Mouse (Mus musculus): ENCODE measurements around the gene Specc1.
A peak's percentile ranks its signal among the peaks of the same experiment; 100 is the strongest.

Gene Specc1

GRCm38 (mm10) chr11:61970901-61971300 is 14.3 kb downstream of the Specc1 start:
- no peak for DNase-seq

DNA sequence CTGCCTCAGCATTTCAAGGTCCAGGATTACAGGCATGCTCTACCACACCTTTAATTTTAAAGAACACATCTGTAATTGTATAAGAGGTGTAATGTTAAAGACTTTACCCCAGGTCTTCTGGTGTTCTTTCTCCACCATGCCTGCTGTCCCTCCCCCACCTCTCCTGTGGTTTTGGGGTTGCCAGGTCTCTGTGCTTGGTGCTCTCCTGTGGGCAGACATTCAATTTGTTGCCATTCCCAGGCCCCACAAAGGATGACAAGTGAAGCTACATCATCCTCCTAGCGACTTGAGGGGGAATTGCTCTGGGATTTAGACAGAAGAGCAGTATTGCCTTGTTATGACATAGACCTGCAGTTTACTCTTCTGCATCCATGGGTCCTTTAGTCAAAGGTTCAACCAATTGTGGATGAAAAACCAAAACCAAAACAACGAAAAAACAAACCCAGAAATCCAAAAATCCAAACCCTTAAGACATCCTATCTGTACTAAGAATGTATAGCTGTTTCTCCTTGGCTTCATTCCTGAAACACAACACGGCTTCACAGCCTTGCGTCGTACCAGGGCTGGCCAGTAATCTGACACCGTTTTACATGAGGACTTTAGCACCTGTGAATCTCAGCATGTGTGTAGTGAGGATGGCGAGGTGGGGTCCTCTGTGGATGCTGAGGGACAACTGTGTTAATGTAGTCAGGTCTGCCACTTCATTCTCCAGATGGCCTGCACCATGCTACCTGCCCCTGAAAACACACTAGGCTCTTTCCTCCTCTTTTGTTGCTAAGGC is 15.1 kb downstream of the Specc1 start:
- DNase-seq, result no peak

DNA sequence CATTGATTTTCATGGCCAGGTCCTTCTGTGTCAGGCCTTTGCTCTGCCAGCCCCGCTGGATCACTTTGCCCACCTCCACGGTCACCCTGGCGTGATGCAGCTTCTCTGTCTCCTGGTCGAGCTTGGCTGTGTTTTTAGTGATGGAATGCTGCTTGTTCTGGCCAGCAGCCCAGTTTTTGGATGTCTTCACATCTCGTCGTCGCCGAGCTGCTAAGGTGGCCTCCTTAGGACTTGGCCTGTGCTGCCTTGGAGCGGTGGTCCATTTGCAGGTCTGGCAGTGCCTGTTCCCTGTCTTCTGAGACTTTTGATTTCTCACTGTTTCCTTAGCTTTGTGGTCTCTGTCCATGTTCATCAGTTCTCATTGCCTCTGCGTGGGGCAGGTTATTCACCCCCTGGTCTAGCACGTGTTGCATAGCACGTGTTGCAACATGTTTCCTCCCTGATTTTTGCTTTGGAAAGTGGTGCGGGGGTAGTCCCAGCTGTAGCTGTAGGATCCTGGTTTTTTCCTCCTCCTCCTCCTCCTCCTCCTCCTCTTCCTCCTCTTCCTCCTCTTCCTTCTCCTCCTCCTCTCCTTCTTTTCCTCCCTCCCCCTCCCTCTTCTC is 17.6 kb downstream of the Specc1 start:
- no peak for DNase-seq

- DNase-seq, result no peak
Observed at GRCm38 (mm10) chr11:61975783-61976182, 19.2 kb downstream of the Specc1 start.

DNA sequence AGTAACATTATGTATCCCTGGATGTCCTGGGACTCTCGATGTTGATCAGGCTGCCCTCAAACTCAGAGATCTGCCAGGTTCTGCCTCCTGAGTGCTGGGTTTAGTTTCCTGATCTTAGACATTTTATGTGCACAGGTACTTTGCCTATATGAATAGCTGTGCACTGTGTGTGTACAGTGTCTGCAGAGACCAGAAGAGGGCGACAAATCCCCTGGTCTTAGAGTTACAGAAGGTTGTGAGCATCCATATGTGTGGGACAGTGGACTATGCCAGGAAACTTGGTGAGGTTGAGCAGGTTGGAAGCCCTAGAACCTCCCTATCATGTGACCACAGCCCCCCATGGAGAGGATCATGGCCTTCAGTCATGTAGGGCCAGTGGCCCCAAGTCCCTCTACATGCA is 24.7 kb downstream of the Specc1 start:
- no peak for DNase-seq

- DNase-seq, result no peak
Observed at GRCm38 (mm10) chr11:61982828-61983227, 26.3 kb downstream of the Specc1 start.

GRCm38 (mm10) chr11:61986939-61987338 is 30.4 kb downstream of the Specc1 start:
- DNase-seq, result no peak

- DNase-seq, result no peak
Observed at GRCm38 (mm10) chr11:61989647-61990046, 33.1 kb downstream of the Specc1 start.

- DNase-seq, result no peak
Observed at GRCm38 (mm10) chr11:61991576-61991975, 35.0 kb downstream of the Specc1 start.

- DNase-seq, result no peak
Observed at GRCm38 (mm10) chr11:61992671-61993285, 36.2 kb downstream of the Specc1 start.

GRCm38 (mm10) chr11:61999501-61999900 is 42.9 kb downstream of the Specc1 start:
- DNase-seq, result no peak

- DNase-seq, result no peak
Observed at GRCm38 (mm10) chr11:62000099-62000498, 43.5 kb downstream of the Specc1 start.

DNA sequence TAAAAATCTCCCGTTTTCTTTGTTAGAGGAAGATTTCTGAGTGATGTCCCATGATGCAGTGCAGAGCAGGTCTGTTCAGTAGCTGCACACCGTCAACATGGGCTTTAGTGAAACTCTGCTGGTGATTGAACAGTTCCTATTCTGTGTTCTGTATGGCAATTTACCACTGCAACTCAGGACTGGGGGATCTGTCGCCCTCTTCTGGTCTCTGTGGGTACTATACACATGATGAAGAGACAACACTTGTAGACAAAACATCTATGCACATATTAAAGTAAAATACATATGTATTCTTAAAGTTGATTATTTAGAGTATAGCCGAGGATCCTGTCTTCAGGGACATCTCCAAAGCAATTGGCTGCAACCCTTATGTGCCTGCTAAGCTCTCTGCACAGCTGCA is 45.4 kb downstream of the Specc1 start:
- DNase-seq, result no peak

GRCm38 (mm10) chr11:62004881-62005240 is 48.3 kb downstream of the Specc1 start:
- peak; percentile 9 for DNase-seq

DNA sequence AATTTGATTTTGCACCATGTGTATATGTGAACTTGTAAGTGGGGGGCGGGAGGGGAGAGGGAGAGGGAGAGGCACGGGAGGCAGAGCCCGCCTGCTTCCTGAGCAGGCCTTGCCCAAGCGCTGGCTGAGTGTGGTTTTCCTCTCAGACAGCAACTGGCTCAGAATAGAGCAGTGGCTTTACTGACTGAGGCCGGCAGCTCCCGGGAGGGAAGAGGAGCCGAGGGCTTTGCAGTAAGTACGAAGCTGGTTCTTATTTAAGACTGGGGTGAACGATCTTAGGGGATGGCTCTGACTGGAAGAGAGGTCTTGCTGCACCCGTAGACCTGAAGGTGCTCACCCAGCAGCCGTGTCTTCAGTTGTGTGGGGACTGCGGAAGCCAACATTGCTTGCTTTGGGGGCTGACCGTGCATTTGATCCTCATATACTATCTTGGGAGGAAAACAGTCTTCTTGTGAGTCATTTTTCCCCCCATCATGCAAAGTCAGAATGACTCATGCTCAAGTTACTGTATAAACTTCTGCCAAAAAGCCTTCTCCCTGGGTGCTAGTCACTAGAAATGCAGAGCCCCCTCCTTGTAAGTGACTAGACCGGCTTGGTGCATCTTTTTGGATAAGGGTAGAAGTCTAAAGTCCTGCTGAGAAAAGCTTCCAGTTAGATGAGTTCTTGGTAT is 48.8 kb downstream of the Specc1 start:
- DNase-seq, result peak; percentile 32

DNA sequence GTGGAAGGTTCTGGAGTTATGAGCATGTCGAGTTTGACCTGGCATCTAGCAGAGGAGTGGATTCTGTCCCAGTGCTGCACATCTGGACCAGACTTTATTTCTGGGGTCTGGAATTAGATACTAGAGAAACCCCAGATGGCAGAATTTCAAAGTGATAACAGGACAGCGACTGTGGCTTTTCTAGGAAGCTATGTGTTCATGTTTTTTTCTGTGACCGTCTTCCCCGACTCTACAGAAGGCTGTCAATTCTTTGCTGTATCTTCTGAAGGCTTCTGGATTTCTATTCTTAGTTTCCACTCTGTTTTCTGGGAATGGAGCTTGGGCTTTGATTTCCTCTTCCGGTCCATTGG is 49.3 kb downstream of the Specc1 start:
- no peak for DNase-seq

GRCm38 (mm10) chr11:62006680-62007079 is 50.1 kb downstream of the Specc1 start:
- no peak for DNase-seq

GRCm38 (mm10) chr11:62007984-62008383 is 51.4 kb downstream of the Specc1 start:
- DNase-seq, result no peak

DNA sequence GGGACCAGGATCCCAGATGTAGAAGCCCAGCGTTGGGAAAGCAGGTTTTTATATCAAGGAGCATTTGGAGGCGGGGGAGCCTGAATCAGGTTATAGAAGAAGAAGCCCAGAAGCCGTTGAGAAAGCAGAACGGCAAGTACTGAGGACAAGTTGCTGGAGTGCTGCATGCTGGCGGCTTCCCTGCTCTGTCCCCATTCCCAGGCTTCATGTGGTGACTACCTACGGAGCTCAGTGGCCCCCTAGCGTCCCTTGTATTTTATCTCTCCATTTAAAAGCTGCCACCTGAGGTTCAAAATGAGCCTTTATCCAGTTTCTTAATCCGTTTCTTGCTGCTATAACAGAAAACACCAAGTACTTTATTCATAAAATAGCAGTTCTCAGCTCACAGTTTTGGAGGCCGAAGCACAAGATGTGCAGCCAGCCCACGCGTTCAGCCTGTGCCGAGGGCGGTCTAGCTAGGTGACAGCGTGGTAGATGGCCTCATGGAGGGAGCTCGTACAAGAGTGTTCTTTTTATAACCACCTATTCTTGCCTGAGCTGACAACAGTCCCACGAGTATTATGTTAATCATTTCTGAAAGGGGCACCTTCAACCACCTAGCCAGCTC is 54.2 kb downstream of the Specc1 start:
- DNase-seq, result no peak

DNA sequence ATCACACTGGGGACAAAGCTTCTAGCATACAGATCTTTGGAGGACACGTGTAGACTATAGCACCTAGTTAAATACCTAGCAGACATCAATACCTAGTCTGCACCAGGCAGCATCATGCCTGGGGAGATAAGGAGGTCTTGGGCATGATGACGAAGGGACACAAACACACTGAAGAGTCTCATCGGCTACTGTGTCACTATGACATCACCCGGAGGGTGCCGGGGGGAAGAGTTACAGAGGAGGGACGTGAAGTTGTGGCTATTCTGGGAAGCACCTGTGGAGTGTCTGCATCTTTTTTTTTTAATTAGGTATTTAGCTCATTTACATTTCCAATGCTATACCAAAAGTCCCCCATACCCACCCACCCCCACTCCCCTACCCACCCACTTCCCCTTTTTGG is 55.5 kb downstream of the Specc1 start:
- no peak for DNase-seq

DNA sequence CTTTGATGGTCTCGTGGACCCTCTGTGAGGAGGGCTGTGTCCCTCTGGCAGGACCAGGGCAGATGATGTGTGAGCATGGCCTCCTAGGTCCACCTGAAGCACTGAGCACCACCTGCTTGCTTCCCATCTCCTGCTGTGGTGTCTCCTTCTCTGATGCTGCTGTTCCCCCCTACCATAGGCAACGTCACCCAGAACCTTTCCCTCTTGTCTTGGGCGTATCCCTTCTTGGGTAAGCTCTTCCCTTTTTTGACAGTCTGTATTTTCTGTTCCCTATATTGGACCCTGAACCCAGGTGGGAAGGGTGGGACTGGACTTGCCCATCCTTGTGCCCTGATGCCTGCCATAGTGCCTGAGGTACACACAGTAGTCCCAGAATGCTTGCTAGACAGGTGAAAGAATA is 56.9 kb downstream of the Specc1 start:
- no peak for DNase-seq

DNA sequence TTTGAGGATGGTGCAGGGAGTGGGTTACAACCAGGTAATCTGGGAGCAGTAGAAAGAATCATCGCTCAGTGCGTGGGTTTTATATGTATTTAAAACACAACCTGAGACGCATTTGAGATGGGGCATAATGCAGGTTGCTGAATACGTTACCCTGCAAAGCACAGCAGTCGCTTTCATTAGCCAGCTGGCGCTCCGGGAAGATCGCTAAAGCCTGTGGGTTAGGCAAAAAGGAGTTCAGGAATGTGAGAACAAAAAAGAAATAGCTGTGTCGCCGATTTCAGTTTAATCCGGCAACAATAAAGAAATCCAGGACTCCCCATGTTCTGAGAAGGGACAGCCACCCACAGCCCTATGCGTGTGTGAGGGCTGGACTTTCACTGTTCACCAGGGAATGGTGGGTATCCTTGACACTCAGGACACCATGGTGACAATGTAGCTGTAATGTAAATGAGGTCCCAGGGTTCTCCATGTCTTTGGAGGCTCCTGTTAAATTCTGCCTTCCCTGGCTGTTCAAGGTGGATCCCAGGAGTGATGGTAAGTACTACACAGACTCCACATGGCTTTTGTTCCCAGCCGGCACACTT is 58.6 kb downstream of the Specc1 start:
- DNase-seq, result no peak

DNA sequence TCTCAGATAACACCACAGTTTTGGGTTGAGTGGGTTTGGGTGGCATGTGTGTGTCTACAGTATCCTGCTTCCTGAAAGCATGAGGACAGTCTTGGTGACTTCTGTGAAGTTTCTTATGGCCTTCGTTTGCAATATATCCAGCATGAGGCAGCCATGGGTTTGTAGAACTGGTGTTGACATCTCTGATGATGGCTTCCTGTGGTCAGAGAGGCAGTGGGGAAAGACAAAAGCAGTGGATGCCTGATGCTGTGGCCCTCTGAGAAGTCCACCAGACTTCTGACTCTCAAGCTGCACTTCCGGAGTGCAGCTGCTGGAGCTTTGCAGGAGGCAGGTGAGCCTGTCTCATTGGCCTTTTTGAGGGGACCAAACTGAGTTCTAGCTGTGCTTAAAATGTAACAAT is 60.4 kb downstream of the Specc1 start:
- no peak for DNase-seq

Measured in thymus, postnatal 14 days (tissue).